Mouse (Mus musculus): ENCODE measurements around the gene Plekhh2.

The Plekhh2 gene

GRCm38 (mm10) chr17:84511682-84512515 is at the start of gene Plekhh2:
Gene Plekhh2, plus strand, starts transcription at chr17:84511895.
- CTCF ChIA-PET, result no interaction called here

GRCm38 (mm10) chr17:84465753-84466608 is 45.7 kb upstream of the Plekhh2 start, which contains the start of gene Thada:
Gene Thada, minus strand, starts transcription at chr17:84466205.
- CTCF ChIA-PET, result interaction anchor here (0.6 kb wide), 1 partner anchor 606 kb away, joined by 3 read pairs; no protein-coding TSS in a partner anchor

- CTCF ChIA-PET, result no interaction called here
Measured at GRCm38 (mm10) chr17:84474312-84474711, 37.4 kb upstream of the Plekhh2 start.

DNA sequence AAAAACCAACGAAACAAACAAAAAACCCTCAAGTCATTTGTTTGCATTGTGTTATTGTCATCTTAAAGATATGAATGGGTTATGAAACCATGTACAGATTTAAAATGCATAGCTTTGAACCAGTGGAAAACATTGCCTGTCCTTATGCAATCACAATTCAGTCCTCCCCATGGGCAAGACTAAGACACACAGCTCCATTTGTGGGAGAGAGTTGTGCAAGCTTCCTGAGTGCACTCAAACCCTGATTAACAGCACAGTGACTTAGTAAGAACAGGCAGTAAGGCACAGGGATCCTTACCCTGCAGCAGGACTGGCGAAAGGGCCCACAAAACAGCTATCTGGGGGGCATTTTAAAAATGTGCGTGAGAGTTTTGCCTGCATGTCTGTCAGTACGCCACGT is 34.5 kb upstream of the Plekhh2 start:
- CTCF ChIA-PET, result interaction anchor here (1.5 kb wide), 1 partner anchor 10 kb away, joined by 3 read pairs; no protein-coding TSS in a partner anchor

GRCm38 (mm10) chr17:84478276-84478675 is 33.4 kb upstream of the Plekhh2 start:
- CTCF ChIA-PET, result interaction anchor here (1.5 kb wide), 1 partner anchor 11 kb away, joined by 3 read pairs; no protein-coding TSS in a partner anchor

- CTCF ChIA-PET, result interaction anchor here (0.5 to 0.6 kb wide), 2 partner anchors 63 to 608 kb away, joined by 4 to 5 read pairs; no protein-coding TSS in a partner anchor
Measured at GRCm38 (mm10) chr17:84480464-84481355, 31.0 kb upstream of the Plekhh2 start.

DNA sequence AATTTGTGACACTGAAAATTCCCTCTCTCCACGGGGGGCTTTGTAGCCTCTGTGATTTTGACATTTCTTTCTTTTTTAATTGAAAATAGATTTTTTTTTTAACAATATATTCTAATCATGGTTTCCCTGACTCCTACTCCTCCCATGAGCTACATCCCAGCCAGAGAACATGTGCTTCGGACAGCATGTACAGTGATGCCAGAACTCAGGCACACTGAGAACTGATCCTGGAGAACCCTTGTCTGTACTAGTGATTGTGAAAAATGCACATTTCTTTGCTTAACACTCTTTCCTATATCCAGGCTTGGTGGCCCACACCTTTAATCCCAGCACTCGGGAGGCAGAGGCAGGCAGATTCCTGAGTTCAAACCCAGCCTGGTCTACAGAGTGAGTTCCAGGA is 28.9 kb upstream of the Plekhh2 start:
- CTCF ChIA-PET, result no interaction called here

DNA sequence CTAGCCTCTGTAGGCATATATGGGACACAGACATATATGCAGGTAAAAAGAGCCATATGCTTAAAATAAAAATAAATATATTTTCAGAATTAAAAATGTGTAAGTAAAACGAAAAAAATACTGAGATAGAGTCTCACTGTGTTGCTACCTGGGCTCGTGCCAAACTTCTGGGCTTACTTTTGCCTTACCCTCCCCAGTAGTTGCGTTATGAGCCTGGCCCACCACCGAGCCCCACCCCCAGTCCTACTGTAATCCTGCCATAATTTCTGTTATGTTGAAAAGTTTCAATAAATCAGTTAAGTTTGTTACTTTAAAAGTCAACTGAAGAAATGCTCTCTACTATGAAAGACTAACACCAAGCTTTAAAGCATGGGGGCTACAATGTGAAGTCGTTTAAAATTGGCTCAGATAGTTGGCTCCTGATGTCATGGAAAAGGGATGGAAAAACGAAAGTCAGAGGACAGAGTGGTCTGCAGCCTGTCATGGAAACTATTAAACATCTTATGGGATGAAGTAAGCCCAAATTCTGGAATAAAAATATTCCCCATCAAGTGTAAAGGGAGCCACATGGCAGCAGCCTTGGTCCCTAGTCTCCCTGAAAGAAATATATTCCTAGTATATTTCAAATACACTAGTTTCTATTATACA is 27.9 kb upstream of the Plekhh2 start:
- CTCF ChIA-PET, result interaction anchor here (0.7 kb wide), 1 partner anchor 602 kb away, joined by 3 read pairs; no protein-coding TSS in a partner anchor

GRCm38 (mm10) chr17:84487415-84487814 is 24.3 kb upstream of the Plekhh2 start:
- CTCF ChIA-PET, result no interaction called here

- CTCF ChIA-PET, result no interaction called here
Measured at GRCm38 (mm10) chr17:84492255-84492880, 19.3 kb upstream of the Plekhh2 start.

DNA sequence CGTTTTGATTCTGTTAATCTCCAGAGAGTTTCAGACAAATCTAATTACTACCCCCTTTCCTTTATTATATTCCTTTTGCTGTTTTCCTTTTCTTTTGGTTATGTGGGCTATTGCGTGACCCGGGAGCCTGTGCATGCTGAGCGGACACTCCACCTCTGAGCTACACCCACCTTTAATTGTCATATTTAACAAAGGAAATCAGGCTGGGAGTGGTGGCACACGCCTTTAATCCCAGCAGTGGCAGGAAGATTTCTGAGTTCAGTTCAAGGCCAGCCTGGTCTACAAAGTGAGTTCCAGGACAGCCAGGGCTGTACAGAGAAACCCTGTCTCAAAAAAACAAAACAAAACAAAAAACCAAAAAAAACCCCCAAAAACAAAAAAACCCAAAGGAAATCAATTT is 14.7 kb upstream of the Plekhh2 start:
- CTCF ChIA-PET, result no interaction called here

DNA sequence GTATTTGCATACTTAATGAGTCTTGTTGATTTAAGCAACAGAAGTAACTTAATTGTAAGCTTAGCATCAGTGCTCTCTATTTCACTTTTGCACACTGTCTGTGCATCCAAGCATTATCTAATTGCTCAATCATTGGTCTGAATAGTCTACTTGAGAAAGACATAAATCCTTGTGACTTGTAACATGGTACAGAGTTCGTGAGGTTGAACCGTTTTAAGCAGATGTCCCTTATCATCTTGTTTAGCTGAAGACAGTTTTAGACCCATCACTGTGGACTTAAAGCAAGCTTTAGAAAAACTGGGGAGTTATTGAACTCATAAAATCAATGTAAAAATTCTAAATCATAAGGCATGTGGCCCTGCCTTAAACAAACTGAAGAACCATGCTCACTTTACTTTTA is 14.1 kb upstream of the Plekhh2 start:
- CTCF ChIA-PET, result no interaction called here

GRCm38 (mm10) chr17:84497972-84498604 is 13.6 kb upstream of the Plekhh2 start:
- CTCF ChIA-PET, result no interaction called here

GRCm38 (mm10) chr17:84498639-84499038 is 13.1 kb upstream of the Plekhh2 start:
- CTCF ChIA-PET, result no interaction called here

DNA sequence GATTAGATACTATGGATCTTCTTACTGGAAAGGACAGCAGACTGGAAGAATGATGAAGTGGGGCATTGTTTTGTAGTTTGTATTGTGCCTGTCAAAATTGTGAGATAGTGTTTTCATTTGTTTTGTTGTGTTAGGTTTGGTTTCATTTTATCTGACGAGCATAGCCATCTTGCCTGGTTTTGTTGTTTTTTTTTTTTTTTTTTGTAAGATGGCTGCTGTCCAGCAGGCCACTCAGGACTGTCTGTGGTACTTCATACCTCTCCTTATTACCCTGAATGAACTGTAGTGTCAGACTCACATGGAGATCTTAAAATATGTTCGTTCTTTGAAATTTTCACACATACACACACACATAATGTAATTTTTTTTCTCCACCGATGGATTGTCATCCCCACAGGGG is 9.4 kb upstream of the Plekhh2 start:
- CTCF ChIA-PET, result no interaction called here

- CTCF ChIA-PET, result no interaction called here
Measured at GRCm38 (mm10) chr17:84505922-84506321, 5.8 kb upstream of the Plekhh2 start.

DNA sequence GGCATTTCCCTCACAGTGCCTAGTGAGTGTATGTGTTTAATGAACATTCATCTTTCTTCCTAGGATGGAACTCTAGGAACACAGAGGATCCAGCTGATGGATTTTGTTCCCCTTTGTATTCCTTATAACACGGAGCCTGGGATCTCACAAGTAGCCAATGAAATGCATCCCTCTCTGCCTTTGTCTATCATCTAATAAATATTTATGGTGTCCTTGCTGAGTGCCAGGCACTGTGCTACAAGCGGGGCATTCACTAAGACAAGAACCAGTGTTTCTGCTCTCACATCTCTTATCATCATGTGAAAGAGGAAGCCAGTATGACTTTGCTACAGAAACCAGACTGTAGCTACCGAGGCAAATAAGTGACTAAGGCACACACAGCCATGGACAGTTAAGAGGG is 3.0 kb upstream of the Plekhh2 start:
- CTCF ChIA-PET, result no interaction called here

DNA sequence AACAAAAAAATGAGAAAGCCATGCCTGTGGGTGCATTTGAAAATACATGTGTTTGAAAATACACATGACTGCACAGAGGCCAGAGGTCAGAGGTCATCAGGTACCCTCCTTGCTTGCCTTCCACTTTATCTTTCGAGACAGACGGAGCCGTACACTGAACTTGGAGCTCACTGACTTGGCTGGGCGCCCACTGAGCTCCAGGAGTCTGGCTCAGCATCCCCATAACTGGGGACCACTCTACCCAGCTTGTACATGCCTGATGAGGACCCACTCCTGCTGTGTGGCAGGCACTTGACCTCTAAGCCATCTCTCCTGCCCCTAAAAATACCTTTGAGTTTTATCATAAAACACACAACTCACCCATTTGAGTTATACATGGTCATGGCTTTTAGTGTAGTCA is 2.5 kb upstream of the Plekhh2 start:
- CTCF ChIA-PET, result no interaction called here

DNA sequence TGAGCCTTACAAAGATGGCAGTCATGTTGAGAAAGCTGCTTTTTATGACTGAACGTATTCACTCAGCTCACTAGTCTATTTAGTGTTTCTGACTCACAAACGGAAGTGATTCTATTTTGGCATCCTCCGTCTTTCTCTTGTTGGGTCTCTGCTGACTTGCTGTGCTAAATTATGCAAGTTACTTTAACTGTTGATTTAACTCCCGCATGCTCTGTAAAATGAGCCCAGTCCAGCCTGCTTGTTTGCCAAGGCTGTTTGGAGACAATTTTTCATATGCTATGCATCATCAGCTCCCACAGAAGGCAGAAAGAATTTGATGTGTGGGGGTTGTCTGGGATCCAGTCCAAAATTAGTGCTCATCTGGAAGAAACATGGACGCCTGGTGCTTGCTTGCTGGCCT is 1.3 kb upstream of the Plekhh2 start:
- CTCF ChIA-PET, result no interaction called here
